Mouse (Mus musculus): ENCODE measurements at regions not wholly inside any gene's neighbourhood (a gene's known extent, or its start where the extent isn't known, plus 50 kb on each side); places are given as distances from the start of the nearest gene placed in this dataset.

DNA sequence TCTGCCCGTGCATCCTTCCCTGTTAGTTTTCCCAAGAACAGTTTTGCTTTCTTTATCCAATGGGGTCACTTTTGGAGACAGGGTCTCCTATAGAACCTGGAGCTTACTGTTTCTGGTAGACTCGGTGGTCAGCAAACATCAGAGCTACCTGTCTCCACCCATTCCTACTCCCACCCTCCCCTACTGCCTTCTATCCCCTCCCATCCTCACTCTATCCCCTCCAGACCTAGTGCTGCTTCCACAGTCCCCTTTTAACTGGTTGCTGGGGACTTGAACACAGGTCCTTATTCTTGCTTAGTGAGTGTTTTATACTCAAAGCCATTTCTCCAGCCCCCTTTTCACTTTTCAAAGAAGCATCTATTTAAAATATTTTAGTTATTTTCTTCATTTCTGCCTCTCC is 189.4 kb upstream of the Fat4 start:
- DNase-seq (ENCODE audit: low read depth, low spot score), result no peak

DNA sequence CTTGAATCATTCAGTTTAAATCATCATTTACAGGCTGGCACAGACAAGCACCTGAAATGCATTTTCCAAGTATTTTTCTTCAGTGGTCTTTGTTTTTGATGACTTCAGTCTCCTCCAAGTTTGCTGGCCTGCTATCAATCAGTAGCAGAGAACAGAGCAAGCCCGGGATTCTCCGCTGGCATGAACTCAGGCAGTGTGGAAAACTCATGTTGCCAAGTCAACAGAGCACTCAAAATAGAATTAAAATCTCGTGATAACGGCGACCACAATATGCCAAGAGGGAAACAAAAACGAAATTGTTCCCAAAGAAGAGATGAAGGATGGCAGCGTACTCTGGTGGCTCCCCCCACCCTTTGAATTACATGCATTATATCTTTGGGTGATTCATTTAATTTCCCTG is 190.9 kb upstream of the Fat4 start:
- DNase-seq (ENCODE audit: low read depth, low spot score), result no peak

DNA sequence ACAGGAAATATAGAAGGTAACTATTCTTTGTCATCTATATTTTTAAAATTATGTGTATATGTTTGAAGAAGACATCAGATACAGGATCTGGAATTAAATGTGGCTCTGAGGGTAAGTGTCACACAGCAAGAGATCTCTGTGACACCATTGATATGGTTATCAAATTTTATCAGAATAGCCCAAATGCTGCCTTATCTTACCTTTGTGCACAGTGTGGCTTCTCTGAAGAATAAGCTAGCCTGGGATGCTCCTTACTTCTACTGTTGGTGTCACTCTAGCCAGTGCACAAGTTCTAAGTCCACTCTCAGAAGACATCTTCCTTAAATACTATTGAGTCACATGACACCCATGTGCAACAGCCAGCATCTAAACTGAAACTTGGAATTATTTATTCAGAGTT is 194.0 kb upstream of the Fat4 start:
- DNase-seq (ENCODE audit: low read depth, low spot score), result no peak

DNA sequence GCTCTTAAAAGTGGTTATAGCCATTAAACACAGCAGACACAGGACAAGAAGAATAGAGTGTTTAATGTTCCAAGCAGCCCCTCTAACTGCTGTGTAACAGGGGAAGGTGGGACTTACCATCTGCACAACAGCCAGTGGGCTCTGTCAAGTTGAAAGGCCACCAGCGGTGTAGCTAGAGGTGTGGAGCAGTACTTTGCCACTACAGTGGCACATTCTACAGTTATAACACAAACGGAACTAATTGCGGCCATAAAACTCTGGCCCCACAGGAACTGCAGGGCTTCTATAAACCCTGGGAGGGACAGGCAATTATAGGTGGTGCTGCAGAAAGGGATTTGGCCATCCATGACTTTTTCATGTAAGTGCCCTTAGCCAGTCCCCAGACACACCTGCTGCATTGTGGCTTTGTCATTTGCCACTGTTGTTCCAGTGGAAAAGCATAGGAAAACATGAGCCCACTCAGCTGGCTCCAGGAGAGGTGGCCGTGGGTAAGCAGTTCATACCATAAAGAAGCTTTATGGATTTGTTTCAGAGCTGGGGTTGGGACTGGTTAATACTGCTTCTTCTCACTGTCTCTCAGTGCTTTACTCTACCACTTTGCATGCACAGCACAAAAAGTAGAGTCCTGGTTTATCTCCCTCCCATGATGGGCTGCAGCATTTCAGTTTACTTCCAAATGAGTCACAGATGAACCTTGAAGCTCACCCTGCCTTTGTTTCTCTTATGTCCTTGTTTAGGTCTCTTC is 199.8 kb upstream of the Ankrd50 start:
- DNase-seq (ENCODE audit: low read depth, low spot score), result no peak

DNA sequence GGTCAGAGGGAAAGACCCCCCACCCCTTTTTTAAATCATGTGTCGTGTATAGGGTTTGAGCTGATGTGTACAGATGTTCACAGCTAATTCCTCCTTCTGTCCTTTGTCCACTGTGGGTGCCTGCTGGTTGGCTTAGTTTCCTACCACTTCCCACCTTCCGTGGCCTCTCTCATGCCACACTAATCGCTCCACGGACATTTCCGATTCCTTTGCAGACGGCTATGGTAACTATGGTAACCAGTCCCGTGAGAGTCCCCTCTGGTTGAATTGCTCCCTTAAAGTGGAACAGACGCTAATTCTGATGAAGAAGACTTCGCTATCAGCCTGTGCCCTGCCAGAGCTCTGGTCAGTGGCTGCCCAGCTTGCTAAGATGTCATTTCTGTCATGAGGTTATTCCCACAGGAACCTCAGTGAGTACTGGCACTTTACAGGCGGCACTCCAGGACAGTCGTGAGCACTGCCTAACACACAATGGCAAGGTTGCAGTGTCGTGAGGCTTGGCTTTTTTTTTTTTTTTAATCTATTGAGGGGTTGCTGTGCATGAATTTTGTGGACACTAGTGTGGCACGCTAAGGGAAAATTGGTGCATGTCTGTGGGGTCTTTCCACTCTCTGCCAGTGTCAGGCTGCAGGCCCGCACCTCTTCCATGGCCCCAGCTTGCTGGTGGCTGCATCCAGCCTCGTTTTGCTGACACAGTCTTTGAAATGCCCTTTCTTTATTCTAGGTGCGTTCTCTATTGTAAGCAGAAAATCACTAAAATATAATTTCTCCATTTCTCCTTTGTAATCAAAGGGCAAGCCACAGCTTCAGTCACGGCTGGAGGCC is 179.2 kb upstream of the Ankrd50 start:
- no peak for DNase-seq (ENCODE audit: low read depth, low spot score)

DNA sequence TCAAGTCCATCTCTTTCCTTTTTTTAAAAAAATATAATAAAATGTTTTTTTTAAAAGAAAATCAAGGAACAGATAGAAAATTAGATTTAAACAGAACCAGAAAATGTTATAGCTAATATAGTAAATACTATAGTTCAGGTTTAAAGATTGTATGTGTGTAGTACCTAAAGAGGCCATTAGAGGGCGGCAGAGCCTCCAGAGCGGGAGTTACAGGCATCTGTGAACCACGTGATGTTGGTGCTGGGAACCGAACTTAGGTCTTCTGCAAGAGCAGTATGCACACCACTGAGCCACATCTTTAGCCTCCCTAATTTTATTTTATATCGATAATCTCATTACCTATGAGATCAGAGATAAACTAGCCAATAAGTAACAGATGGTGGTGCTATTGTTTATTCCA is 178.4 kb upstream of the Ankrd50 start:
- DNase-seq (ENCODE audit: low read depth, low spot score), result peak; percentile 11

DNA sequence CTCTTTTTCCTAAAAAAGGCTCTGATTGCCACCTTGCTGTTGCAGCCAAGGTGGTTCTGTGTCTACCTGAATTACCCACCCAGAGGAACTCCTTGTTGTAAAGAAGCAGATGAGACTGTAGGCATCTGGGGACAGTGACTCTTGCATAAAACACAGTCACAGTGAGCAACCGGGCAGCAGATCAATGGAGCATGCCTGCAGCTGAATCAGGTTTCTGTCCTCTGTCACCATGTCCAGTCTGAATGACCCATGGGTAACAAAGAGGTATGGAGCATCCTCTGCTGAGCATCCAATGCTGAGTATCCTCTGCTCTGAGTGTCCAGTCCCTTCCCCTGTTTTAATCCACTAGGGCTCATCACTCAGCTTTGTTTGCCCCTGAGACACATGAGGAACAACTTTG is 172.1 kb upstream of the Ankrd50 start:
- no peak for DNase-seq (ENCODE audit: low read depth, low spot score)

DNA sequence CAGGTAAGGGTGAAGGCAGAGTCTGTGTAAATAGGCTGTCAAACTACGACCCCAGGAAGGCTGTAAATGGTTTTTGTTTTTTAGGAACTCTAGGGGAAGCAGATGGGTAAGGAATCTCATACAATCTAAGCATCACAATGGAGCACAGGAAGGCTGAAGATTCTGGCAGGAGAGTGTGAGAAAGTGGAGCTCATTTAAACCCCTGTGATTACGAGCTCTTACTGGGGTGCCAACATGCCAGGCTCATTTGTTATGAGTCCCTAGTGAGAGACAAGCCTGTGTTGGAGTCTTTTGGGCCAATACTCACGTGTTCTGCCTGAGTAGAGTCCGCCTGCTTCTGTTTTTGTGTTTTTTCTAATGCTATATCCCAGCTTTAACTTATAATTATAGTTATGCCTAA is 169.3 kb upstream of the Ankrd50 start:
- no peak for DNase-seq (ENCODE audit: low read depth, low spot score)

DNA sequence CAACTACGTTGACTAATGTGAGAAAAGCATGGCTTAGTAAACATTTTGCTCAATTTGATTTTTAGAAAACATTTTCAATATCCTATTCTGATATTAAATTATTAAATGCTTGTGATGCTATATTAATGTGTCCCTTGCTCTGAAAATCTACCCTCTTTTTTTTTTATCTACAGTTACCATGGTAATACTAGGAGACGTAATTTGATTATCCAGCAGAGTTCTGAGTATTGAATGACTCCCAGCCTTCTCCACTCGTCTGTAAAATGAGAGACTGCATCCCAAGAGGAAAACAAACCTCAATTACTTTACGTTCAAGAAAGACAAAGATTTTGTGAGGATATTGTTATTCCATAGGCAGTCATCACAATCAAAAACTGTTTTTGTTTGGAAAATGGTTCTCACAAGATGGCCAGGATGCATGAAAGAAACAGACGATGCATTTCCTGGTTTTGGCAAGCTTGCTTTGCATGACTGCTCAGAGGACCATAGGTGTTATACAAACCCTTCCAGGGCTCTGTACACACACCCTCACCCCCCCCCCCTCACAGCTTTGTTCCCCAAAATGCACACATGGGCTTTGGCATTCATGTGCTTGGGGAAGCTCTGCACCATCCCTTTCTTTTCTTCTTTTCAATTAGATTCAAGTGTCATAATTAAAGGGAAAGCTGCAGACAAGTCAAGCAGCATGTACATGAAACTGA is 168.5 kb upstream of the Ankrd50 start:
- no peak for DNase-seq (ENCODE audit: low read depth, low spot score)

DNA sequence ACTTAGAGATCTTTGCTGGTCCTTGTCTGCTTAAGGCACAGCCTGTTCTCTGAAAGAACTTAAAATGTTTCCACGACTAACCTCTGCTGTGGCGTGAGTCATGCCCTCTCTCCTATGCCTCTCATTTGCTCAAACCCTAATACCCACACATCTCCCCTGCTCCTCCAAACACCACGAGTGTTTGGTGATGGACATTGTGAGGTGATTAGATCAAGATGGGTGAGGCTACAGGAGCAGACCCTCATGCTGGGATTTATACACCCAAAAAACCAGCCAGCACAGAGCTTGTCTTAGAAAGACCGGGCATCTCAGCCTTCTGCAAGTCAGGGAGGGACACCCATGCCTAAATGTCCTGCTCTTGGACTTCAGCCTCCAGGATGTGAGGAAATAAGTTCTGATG is 165.5 kb upstream of the Ankrd50 start:
- no peak for DNase-seq (ENCODE audit: low read depth, low spot score)

DNA sequence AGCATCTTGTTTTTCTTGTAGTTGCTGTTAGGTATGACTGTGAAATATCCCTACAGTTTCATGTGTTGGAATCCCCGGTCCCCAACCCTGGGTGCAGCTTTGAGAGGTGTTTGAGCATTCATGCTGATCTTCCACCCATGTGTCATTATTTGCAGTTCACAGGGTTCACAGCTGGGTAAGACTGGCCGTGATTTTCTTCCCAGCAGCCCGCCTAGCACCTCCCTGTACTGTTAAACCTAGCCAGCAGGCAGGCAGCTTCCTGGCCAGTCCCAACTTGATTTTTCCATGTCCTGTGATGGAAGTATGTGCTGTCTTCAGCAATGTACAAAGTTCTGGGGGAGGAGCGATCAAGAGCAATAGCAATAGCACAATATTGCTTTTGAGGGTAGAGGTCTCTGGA is 164.0 kb upstream of the Ankrd50 start:
- no peak for DNase-seq (ENCODE audit: low read depth, low spot score)

DNA sequence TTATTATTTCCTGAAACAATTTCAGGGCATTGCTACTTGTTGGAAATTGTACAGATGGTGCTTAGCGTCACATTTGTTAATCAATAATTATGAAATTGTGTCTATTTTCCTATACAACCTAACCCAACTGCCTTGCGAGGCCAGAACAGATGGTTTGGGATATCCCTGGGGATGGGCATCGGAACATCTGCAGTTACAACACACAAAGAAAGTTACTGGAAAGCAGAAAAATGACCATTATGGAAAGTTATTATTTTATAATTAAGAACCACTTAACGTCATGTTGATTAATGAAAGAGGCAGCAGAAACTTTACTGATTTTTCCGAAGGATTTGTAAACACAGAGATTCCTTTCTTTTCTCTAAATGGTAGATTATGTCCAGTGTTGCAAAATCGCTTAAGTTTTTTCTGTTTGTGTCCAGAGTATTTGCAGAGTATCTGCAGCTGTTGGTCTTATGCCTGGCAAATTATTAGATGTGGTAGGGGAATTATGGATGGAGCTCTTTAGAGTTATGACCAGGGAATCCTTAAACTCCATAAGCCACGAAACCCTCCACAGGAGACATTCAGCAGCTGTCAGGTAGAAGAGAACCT is 163.2 kb upstream of the Ankrd50 start:
- no peak for DNase-seq (ENCODE audit: low read depth, low spot score)

DNA sequence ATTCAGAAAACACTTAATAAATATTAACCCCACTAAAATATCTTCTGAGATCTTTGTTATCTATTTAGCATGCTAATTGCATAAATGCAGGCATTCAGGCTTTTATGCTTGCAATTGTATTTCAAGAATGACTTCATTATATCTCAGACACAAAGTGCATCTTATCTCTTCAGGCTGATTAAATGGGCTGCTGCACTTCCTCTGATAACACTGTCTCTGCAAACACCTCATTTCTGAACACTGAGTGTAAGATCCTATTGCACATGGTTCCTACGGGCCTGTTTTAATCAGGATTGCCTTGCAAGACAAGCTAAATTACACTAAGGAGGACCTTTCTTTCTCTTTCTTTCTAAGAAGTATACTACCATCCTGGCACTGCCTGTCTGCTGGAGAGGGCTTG is 157.1 kb upstream of the Ankrd50 start:
- DNase-seq (ENCODE audit: low read depth, low spot score), result no peak

DNA sequence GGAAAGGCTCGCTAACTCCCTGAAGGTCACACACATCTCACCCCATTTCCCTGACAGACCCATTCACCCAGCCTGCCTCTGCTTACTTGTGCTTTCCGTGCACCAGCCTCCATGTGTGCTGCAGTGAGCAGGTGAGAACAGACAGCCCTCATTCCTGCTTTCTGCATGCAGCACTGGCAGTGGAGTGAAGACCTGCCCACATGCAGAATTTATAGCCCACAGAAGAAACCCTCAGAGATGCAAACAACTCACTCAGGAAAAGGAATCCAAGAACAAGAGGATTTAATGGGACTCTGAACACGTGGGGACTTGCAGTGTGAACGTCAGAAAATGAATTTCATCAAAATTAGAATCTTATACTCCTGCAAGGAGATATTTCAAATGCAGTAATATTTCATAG is 152.2 kb upstream of the Ankrd50 start:
- no peak for DNase-seq (ENCODE audit: low read depth, low spot score)

DNA sequence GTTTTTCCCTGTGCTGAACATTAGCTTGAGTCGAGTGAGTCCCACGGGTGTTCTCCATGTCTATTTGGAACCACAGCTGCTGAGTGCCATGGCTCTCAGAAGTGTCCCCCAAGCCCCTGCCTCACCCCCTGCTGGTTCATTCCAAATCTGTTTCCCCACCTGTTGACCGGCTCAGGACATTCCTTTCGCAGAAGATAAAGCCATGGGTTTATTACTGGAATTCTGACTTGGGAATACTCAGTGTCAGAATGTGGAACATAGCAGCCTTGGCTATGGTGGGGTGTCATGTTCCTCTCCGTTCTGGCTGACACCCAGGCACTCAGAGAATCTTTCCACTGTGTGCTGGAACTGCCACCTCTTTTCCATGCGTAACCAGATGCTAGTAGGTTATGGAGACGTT is 148.7 kb upstream of the Ankrd50 start:
- no peak for DNase-seq (ENCODE audit: low read depth, low spot score)

DNA sequence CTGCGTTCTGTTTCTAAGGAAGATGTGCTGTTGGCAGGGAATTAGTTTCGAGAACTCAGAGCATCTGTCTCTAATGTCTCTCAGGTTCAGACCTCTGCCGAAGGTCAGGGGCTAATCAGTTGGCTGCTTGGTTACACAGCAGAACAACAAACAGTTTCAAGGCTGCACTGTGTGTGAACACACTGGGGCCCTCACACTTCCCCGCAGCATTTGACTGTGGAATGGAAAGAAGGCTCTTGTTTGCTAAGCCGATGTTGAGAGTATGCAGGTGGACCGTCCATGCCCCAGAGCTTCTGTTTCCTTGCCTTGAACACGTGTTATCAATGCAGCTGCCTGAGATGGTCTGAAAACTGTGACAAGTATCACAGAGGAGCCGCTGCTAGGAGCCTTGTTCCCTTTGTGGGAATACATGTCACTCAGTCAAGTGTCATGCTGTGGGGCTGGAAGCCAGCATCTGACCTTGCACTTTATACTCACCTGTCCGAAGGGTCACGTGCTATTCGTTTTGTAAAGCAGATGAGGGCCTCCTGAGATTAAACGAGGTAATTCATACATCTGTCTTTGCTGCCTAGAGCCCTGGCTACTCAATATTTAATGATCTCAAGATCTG is 141.0 kb upstream of the Ankrd50 start:
- no peak for DNase-seq (ENCODE audit: low read depth, low spot score)

DNA sequence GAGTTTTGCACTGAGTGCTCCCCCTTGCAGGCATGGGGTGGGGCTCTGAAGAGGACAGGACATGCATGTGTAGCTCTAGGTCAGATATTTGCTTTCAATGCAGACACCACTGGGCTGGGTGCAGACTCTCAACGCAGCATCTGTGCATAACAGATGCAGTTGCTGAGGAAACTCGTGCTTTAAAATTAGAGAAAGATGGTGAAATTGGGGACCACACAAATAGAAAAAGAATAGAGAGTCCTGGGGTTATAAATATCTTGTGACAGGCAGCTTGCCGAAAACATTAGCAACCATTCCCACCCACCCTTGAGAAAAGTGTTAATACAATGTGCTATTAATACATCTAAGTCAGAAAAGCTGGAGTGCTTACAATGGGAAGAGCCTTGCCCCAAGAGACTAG is 133.3 kb upstream of the Ankrd50 start:
- no peak for DNase-seq (ENCODE audit: low read depth, low spot score)

DNA sequence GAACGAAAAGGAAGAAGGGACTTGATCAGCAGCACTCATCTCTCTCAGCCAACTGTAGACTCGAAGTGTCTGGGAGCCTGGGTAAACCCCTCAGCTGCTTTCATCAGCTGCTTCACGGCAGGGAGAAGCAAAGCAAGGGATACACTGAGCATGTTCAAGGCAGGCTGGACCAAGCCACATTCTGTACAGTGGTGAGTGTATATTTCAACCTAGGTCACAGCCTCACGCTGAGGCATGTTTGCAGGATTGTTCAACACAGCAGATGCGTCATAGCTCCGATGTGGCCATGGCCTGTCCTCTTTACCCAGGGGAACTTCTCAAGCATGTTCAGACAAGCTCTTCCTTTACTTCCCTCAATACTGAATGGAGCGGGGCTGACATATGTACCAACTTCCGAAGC is 132.6 kb upstream of the Ankrd50 start:
- DNase-seq (ENCODE audit: low read depth, low spot score), result no peak

DNA sequence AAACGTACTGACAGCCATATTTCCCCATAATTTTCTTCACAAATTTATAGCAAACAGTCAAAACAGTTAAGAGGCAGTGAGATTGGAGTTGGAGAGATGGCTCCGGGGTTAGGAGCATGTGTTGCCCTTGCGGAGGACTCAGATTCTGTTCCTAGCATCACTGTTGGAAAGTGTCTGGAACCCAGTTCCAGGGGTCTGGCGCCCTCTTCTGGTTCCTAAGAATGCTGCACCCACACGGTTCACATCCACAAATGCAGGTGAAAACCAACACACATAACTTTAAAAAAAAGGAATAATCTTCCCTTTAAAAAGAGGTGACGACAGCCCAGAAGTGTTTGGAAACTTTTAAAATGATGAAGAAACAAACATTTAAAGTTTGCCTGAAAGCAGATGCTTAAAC is 129.1 kb upstream of the Ankrd50 start:
- DNase-seq (ENCODE audit: low read depth, low spot score), result peak; percentile 9

DNA sequence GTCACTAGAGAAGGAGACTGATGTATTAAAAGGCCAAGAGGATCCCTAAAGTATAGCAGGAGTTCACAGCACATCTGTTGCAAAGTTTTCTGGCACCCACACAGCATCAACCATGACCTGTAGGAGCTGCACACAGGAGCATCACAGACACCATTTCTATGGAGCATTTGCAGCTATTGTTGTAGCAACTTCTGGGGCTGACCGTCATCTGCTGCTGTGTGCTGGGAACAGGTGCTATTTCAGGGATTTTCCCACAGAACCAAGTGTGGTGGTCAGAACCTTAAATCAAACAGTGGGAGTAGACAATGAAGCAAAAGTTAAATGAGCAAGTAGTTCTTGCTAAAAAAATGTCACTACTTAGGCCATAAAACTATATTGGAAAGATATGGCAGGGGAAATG is 106.9 kb upstream of the Ankrd50 start:
- DNase-seq (ENCODE audit: low read depth, low spot score), result no peak

DNA sequence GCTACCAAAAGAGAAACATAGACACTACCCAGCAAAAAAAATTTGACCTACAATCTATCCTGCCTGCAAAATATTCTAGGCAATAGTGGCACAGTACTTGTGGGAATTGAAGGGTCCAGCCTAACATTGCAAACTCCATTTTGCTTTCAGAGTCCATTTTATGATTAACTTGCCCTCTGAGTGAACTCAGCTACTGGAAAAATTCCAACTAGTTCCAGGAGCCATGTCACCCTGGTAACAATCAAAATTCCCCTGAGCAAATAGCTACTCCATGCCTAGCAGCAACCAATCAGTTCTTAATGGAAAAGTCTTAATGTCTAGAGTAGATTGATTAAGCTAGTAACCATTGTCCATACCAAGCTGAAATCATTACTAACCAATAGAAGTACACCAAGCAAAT is 104.3 kb upstream of the Ankrd50 start:
- DNase-seq (ENCODE audit: low read depth, low spot score), result no peak

DNA sequence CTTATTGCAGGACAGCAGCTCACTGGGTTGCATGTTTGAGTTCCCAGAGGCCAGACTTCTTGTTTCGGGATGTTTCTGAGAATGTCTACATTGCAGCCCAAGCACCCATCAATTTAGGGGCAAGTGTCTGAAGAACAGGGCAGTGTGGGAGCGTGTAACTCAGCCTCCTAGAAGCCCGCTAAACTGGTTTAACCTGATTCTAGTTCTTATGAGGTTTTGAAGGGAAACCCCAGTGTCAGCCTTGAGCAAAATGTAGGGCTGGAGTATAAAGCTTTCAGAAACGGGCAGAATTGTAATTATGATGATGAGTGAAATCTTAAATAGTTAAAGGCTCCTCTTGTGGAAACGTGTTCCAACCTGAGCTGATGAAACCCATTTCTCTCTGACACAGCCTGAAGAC is 100.9 kb upstream of the Ankrd50 start:
- no peak for DNase-seq (ENCODE audit: low read depth, low spot score)
